Mouse (Mus musculus) midbrain, embryonic 11.5 days (tissue): ENCODE measurements around the gene Rtn1. TPM values are rescaled to one million over a fixed set of nuclear protein-coding genes. Genes with fewer than 3 reads are reported as not detected.

Experiments used
- ATAC-seq: fragments of 200-750 bp; cut with Nextera tagmentation; 2 replicates; pipeline ENCODE4 v1.8.0; 2017; ENCODE audit warnings: moderate TSS enrichment, moderate library complexity; ENCODE audit not compliant: low FRiP score
- DNase-seq: peaks from one replicate; pipeline ENCODE4 v3.0.0; 2015; ENCODE audit warnings: low spot score; ENCODE audit errors: missing footprints
- H3K27ac ChIP-seq: fragments of 300-500 bp; sonication (generic); 2 replicates; pipeline ENCODE4 v1.5.1; 2014; ENCODE audit warnings: low read depth, low read length
- H3K27me3 ChIP-seq: fragments of 300-500 bp; sonication (generic); 2 replicates; pipeline ENCODE4 v1.6.1; 2014; ENCODE audit warnings: mild to moderate bottlenecking, low read length, moderate library complexity, mixed read lengths; ENCODE audit not compliant: control insufficient read depth, insufficient read depth
- H3K36me3 ChIP-seq: fragments of 300-500 bp; sonication (generic); 2 replicates; pipeline ENCODE4 v1.6.1; 2014; ENCODE audit warnings: mild to moderate bottlenecking, low read length, moderate library complexity, mixed read lengths; ENCODE audit not compliant: control insufficient read depth, insufficient read depth
- H3K4me1 ChIP-seq: fragments of 300-500 bp; sonication (generic); 2 replicates; pipeline ENCODE4 v1.6.1; 2014; ENCODE audit warnings: low read length; ENCODE audit not compliant: control insufficient read depth, insufficient read depth
- H3K4me2 ChIP-seq: fragments of 300-500 bp; sonication (generic); 2 replicates; pipeline ENCODE4 v1.6.1; 2014; ENCODE audit warnings: mild to moderate bottlenecking, moderate library complexity
- H3K4me3 ChIP-seq: fragments of 300-500 bp; sonication (generic); 2 replicates; pipeline ENCODE4 v1.5.1; 2014; ENCODE audit warnings: low read depth, low read length
- H3K9ac ChIP-seq: fragments of 300-500 bp; sonication (generic); 2 replicates; pipeline ENCODE4 v1.6.1; 2014; ENCODE audit warnings: low read length
- H3K9me3 ChIP-seq: fragments of 300-500 bp; sonication (generic); 2 replicates; pipeline ENCODE4 v1.6.1; 2016; ENCODE audit warnings: low read length; ENCODE audit not compliant: control insufficient read depth
- WGBS: fragments of 180-500 bp; shearing (Covaris S2); extraction: QIAGEN DNeasy Blood & Tissue Kit; methylation state at CpG from one replicate; pipeline ENCODE4 v1.1.7; 2014; 5-methylcytosine and 5-hydroxymethylcytosine counted together
- polyA plus RNA-seq: library from polyadenylated mRNA; unstranded; fragments of >200 nt; fragmentation: Nextera tagmentation; extraction: Ambion mirVana; gene quantifications from 2 replicates; pipeline ENCODE4 v1.2.1, GENCODE M21; 2014

Gene Rtn1
- polyA plus RNA-seq, result 332 and 335 TPM in 2 replicates

GRCm38 (mm10) chr12:72408954-72409353 is at the start of gene Rtn1:
Gene Rtn1, minus strand, starts transcription at chr12:72409054.
- peaks cover 17% of the 10 kb centered on the region; the same call in 1 of the 2 replicates for H3K27me3 ChIP-seq
- peak within 1 kb of the TSS; percentile 95 for H3K4me2 ChIP-seq
- H3K4me3 ChIP-seq, result peak within 1 kb of the TSS; percentile 65
- WGBS, result 41% methylated on average over 6 of the region's 6 CpGs
- peak within 1 kb of the TSS; percentile 67 for H3K9ac ChIP-seq
- H3K4me1 ChIP-seq, result peaks cover 13% of the 10 kb centered on the region
- H3K36me3 ChIP-seq, result no peaks in the 10 kb centered on the region
- ATAC-seq (no peak), DNase-seq (no peak)
- no peaks in the 10 kb centered on the region for H3K9me3 ChIP-seq
- H3K27ac ChIP-seq, result peak within 1 kb of the TSS; percentile 27; the same call in 1 of the 2 replicates

GRCm38 (mm10) chr12:72453941-72454340 is 45.1 kb upstream of the Rtn1 start:
- Histone ChIP-seq H3K36me3 (no peaks in the 10 kb centered on the region), H3K4me3 (no peak overlapping the region), H3K27me3 (no peaks in the 10 kb centered on the region), H3K9ac (no peak overlapping the region), H3K9me3 (no peaks in the 10 kb centered on the region), H3K27ac (no peak overlapping the region), H3K4me2 (no peak overlapping the region), H3K4me1 (no peaks in the 10 kb centered on the region)
- DNase-seq (no peak), ATAC-seq (no peak)
- 87% methylated on average over 17 of the region's 17 CpGs for WGBS

- peak within 1 kb of the TSS; percentile 61 for H3K4me2 ChIP-seq
- ATAC-seq (peak; percentile 96), DNase-seq (peak; percentile 98)
- H3K27me3 ChIP-seq, result no peaks in the 10 kb centered on the region
- peak within 1 kb of the TSS; percentile 57; the same call in 1 of the 2 replicates for H3K27ac ChIP-seq
- no peaks in the 10 kb centered on the region for H3K36me3 ChIP-seq
- peak within 1 kb of the TSS; percentile 37 for H3K4me3 ChIP-seq
- peak within 1 kb of the TSS; percentile 66 for H3K9ac ChIP-seq
- H3K9me3 ChIP-seq, result no peaks in the 10 kb centered on the region
- peaks cover 11% of the 10 kb centered on the region for H3K4me1 ChIP-seq
- WGBS, result under 1% methylated on average over 31 of the region's 31 CpGs
Observed at GRCm38 (mm10) chr12:72441839-72442576, 33.2 kb upstream of the Rtn1 start, which contains the start of gene Lrrc9. Gene Lrrc9, plus strand, starts transcription at chr12:72441866.

GRCm38 (mm10) chr12:72438961-72439480 is 30.2 kb upstream of the Rtn1 start:
- ATAC-seq (no peak), DNase-seq (no peak)
- Histone ChIP-seq H3K4me1 (peaks cover 11% of the 10 kb centered on the region), H3K27ac (no peak overlapping the region), H3K9me3 (no peaks in the 10 kb centered on the region), H3K27me3 (no peaks in the 10 kb centered on the region), H3K4me3 (no peak overlapping the region), H3K9ac (no peak overlapping the region), H3K4me2 (no peak overlapping the region), H3K36me3 (no peaks in the 10 kb centered on the region)
- 67% methylated on average over 6 of the region's 6 CpGs for WGBS

- H3K9me3 ChIP-seq, result no peaks in the 10 kb centered on the region
- H3K36me3 ChIP-seq, result no peaks in the 10 kb centered on the region
- H3K4me2 ChIP-seq, result no peak overlapping the region
- H3K27me3 ChIP-seq, result no peaks in the 10 kb centered on the region
- DNase-seq (no peak), ATAC-seq (no peak)
- H3K4me3 ChIP-seq, result no peak overlapping the region
- H3K27ac ChIP-seq, result peak overlapping the region; percentile 65
- 58% methylated on average over 10 of the region's 10 CpGs for WGBS
- H3K9ac ChIP-seq, result no peak overlapping the region
- peaks cover 11% of the 10 kb centered on the region for H3K4me1 ChIP-seq
Observed at GRCm38 (mm10) chr12:72437676-72438341, 29.0 kb upstream of the Rtn1 start.

GRCm38 (mm10) chr12:72433241-72433865 is 24.5 kb upstream of the Rtn1 start:
- no peak overlapping the region for H3K4me3 ChIP-seq
- ATAC-seq, result no peak

GRCm38 (mm10) chr12:72432209-72432608 is 23.4 kb upstream of the Rtn1 start:
- no peak overlapping the region for H3K9ac ChIP-seq
- H3K4me2 ChIP-seq, result no peak overlapping the region
- H3K9me3 ChIP-seq, result no peaks in the 10 kb centered on the region
- WGBS, result 89% methylated on average over 4 of the region's 4 CpGs
- H3K4me3 ChIP-seq, result no peak overlapping the region
- H3K36me3 ChIP-seq, result no peaks in the 10 kb centered on the region
- H3K27ac ChIP-seq, result no peak overlapping the region
- DNase-seq, result no peak
- ATAC-seq, result no peak
- H3K4me1 ChIP-seq, result no peaks in the 10 kb centered on the region; the same call in none of the 2 replicates
- H3K27me3 ChIP-seq, result no peaks in the 10 kb centered on the region

More at GRCm38 (mm10) chr12:72433241-72433865, 24.5 kb upstream of the Rtn1 start:
- DNase-seq, result no peak
- Histone ChIP-seq H3K27ac (no peak overlapping the region), H3K4me2 (no peak overlapping the region), H3K9me3 (no peaks in the 10 kb centered on the region), H3K27me3 (no peaks in the 10 kb centered on the region), H3K4me1 (no peaks in the 10 kb centered on the region; the same call in none of the 2 replicates), H3K36me3 (no peaks in the 10 kb centered on the region), H3K9ac (no peak overlapping the region)
- WGBS, result 76% methylated on average over 9 of the region's 9 CpGs

GRCm38 (mm10) chr12:72427722-72428126 is 18.9 kb upstream of the Rtn1 start:
- WGBS, result 33% methylated on average over 11 of the region's 11 CpGs
- peak; percentile 74; the same call in 1 of the 2 replicates for ATAC-seq

More at GRCm38 (mm10) chr12:72427722-72428126, 18.9 kb upstream of the Rtn1 start:
- H3K9ac ChIP-seq, result no peak overlapping the region
- DNase-seq, result peak; percentile 94
- no peaks in the 10 kb centered on the region for H3K27me3 ChIP-seq
- H3K27ac ChIP-seq, result no peak overlapping the region
- H3K4me1 ChIP-seq, result no peaks in the 10 kb centered on the region
- no peaks in the 10 kb centered on the region for H3K9me3 ChIP-seq
- no peaks in the 10 kb centered on the region for H3K36me3 ChIP-seq
- no peak overlapping the region for H3K4me3 ChIP-seq
- no peak overlapping the region; the same call in 1 of the 2 replicates for H3K4me2 ChIP-seq
